Mouse (Mus musculus) kidney, embryonic 14.5 days (tissue): ENCODE data around the gene Atp6v1g2. TPM values are rescaled to one million over a fixed set of nuclear protein-coding genes. Genes with fewer than 3 reads are reported as not detected.
A peak's percentile ranks its signal among the peaks of the same experiment; 100 is the strongest.
"Not testable (repeated sequence)": the region's sequence is repeated elsewhere in the genome, so short reads cannot be mapped to it uniquely, and the experiment has no call there.

Source experiments
- ATAC-seq: fragments of 200-750 bp; cut with Nextera tagmentation; 2 replicates; pipeline ENCODE4 v1.8.0; 2017; ENCODE audit warnings: moderate number of reproducible peaks, mild to moderate bottlenecking, moderate TSS enrichment, moderate library complexity; ENCODE audit not compliant: low FRiP score, low TSS enrichment
- H3K27ac ChIP-seq: fragments of 300-500 bp; sonication (generic); 2 replicates; pipeline ENCODE4 v1.5.1; 2014; ENCODE audit warnings: low read depth, mild to moderate bottlenecking, low read length, moderate library complexity, mixed read lengths
- H3K27me3 ChIP-seq: fragments of 300-500 bp; sonication (generic); 2 replicates; pipeline ENCODE4 v1.6.1; 2014; ENCODE audit warnings: mild to moderate bottlenecking, low read length; ENCODE audit not compliant: control insufficient read depth, insufficient read depth
- H3K36me3 ChIP-seq: fragments of 300-500 bp; sonication (generic); 2 replicates; pipeline ENCODE4 v1.6.1; 2014; ENCODE audit warnings: low read length, mixed read lengths; ENCODE audit not compliant: control insufficient read depth, insufficient read depth
- H3K4me1 ChIP-seq: fragments of 300-500 bp; sonication (generic); 2 replicates; pipeline ENCODE4 v1.6.1; 2014; ENCODE audit warnings: low read length, mixed read lengths; ENCODE audit not compliant: control insufficient read depth, insufficient read depth
- H3K4me2 ChIP-seq: fragments of 300-500 bp; sonication (generic); replicated peaks from 2 replicates; pipeline ENCODE4 v1.6.1; 2014; ENCODE audit warnings: low read depth, mild to moderate bottlenecking, low read length
- H3K4me3 ChIP-seq: fragments of 300-500 bp; sonication (generic); 2 replicates; pipeline ENCODE4 v1.5.1; 2014; ENCODE audit warnings: mild to moderate bottlenecking, low read length
- H3K9ac ChIP-seq: fragments of 300-500 bp; sonication (generic); 2 replicates; pipeline ENCODE4 v1.6.1; 2014; ENCODE audit warnings: low read depth, mild to moderate bottlenecking, low read length, moderate library complexity
- H3K9me3 ChIP-seq: fragments of 300-500 bp; sonication (generic); 2 replicates; pipeline ENCODE4 v1.6.1; 2016; ENCODE audit warnings: low read length; ENCODE audit not compliant: control insufficient read depth
- WGBS: fragments of 180-500 bp; shearing (Covaris S2); extraction: QIAGEN DNeasy Blood & Tissue Kit; methylation state at CpG from one replicate; pipeline ENCODE4 v1.1.7; 2014; 5-methylcytosine and 5-hydroxymethylcytosine counted together
- polyA plus RNA-seq: library from polyadenylated mRNA; unstranded; fragments of >200 nt; fragmentation: Nextera tagmentation; extraction: Ambion mirVana; gene quantifications from 2 replicates; pipeline ENCODE4 v1.2.1, GENCODE M21; 2014

Atp6v1g2 gene
- polyA plus RNA-seq, 1 experiment from 2014 or later, result 6.4 TPM

DNA sequence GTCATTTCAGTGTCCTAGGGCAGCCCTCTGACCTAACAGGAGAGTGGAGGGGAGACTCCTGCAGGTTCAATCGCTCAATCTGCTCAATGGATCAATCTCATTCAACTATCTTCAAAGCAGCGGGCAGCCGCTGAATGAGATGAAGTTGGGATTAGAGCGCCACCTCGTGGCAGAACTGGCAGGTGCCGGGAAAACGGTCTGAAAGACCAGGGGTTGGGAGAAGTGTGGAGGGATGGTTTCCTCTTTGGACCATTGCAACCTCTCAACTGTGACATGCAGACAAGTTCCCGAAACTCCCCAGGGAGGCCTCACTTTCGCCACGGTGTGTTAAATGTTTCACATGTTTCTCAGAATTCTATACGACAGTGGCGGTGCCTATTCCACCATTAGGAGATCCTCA, 1.4 kb upstream of the Atp6v1g2 start:
- Histone ChIP-seq H3K4me1 (peaks cover 28% of the 10 kb centered on the region), H3K9ac (no peak overlapping the region), H3K9me3 (no peaks in the 10 kb centered on the region), H3K4me3 (no peak overlapping the region), H3K27me3 (no peaks in the 10 kb centered on the region), H3K27ac (peak overlapping the region; percentile 68; the same call in 1 of the 2 replicates), H3K36me3 (peaks cover 40% of the 10 kb centered on the region), H3K4me2 (no peak overlapping the region)
- WGBS, result 10% methylated on average over 12 of the region's 12 CpGs
- no peak for ATAC-seq

DNA sequence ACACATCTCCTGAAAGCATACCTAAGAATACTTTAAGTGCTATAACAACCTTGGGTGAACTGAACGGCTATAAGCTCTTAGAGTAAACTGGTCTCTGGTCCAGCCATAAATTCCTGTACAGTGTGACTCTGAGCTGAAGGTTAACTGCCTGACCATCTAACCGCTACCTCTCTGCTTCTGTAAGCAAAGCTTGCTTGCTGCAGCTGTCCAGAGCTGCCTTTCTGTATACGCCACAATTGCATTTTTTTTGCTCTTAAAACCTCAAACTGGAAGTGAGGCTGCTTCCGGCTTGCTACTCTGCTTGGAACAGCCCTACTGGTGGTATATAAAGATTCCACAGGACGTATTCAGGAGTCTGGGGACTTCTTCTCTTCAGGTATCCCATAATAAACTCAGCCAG, 801 bp upstream of the Atp6v1g2 start:
- 60% methylated on average over 5 of the region's 5 CpGs for whole genome bisulfite sequencing
- no peak overlapping the region for H3K4me2 ChIP-seq
- H3K27ac ChIP-seq, result peak overlapping the region; percentile 68; the same call in 1 of the 2 replicates
- peaks cover 34% of the 10 kb centered on the region for H3K36me3 ChIP-seq
- no peak for ATAC-seq
- H3K4me3 ChIP-seq, result no peak overlapping the region
- H3K9me3 ChIP-seq, result no peaks in the 10 kb centered on the region
- H3K9ac ChIP-seq, result no peak overlapping the region
- peaks cover 28% of the 10 kb centered on the region for H3K4me1 ChIP-seq
- H3K27me3 ChIP-seq, result no peaks in the 10 kb centered on the region

DNA sequence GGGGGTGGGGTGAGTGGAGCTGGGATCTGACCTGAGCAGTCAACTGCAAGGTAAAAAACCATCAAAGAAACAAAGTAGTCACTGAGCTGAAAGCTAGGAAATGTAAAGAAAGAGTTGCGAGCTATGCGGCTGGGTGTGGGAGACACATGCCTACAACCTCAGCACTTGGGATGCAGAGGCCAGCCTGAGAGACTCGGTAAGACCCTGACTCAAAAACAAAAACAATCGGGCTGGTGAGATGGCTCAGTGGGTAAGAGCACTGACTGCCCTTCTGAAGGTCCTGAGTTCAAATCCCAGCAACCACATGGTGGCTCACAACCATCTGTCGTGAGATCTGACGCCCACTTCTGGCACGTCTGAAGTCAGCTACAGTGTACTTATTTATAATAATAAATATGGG, 630 bp downstream of the Atp6v1g2 start:
- H3K27me3 ChIP-seq, H3K9me3 ChIP-seq, H3K27ac ChIP-seq, H3K9ac ChIP-seq, ATAC-seq: not testable (repeated sequence)
- 85% methylated on average over 7 of the region's 7 CpGs for WGBS
- H3K36me3 ChIP-seq, result peaks cover 20% of the 10 kb centered on the region
- peak overlapping the region; percentile 79 for H3K4me2 ChIP-seq
- peaks cover 28% of the 10 kb centered on the region for H3K4me1 ChIP-seq
- H3K4me3 ChIP-seq, result peak overlapping the region; percentile 62; the same call in 1 of the 2 replicates

DNA sequence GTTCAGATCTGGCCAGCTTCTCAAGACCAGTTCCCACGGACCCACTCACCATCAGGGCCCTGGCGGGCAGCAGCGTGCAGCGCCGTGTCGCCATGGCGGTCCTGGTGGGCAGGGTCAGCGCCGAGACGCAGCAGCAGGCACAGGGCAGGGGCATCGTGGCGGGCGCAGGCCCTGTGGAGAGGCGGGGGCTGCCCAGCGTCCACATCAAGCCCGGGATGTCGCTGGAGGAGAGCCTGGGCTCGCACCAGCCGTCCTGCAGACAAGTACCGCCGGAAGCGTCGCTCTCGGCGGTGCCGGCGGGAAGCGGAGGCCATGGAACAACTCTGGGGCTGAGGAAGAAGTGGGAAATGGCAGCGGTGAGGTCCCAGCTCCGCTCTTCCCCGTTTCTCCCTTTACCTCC, 1.4 kb downstream of the Atp6v1g2 start:
- Histone ChIP-seq H3K9me3 (no peaks in the 10 kb centered on the region), H3K36me3 (peaks cover 12% of the 10 kb centered on the region), H3K4me3 (peak overlapping the region; percentile 62), H3K27me3 (no peaks in the 10 kb centered on the region), H3K9ac (peak overlapping the region; percentile 82), H3K4me1 (peaks cover 28% of the 10 kb centered on the region), H3K27ac (peak overlapping the region; percentile 97), H3K4me2 (peak overlapping the region; percentile 79)
- WGBS, result 7% methylated on average over 30 of the region's 31 CpGs
- ATAC-seq, result peak; percentile 10; the same call in 1 of the 2 replicates

DNA sequence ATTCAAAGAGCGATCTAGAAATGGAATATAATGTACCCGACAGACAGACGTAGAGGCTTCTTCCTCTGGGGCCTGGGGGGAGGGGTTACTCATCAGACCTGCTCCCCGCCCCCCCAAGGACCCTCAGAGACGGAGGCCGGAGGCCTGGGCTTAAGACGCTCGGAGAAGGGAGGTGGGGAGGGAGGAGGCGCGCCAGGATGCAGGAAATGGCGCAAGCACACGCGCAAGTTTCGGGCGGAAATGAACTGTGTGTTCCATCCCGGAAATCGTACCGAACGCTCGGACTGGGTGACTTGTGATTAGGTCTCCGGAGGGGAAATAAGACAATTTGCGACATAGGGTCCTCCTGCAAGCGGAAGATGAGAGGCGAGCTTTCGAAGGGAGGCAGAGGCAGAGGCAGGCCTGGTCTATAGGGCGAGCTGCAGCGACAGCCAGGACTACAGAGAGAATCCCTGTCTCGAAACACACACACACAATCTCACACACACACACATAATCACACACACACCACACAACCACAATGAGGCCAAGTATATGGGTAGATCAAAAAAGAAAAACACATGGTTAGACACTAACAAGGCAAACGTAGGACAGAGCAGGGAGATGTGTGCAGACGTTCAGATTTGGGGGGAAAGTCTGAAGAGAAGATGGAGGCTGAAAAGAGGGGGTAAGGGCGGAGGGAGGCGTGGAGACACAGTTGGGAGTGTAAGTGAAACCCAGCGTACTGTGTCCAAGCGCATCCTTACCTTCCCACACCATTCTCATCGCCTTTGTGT, 2.3 kb downstream of the Atp6v1g2 start, which contains the start of gene Nfkbil1:
Gene Nfkbil1 (minus strand): TSS at position 179 of the 776 bp plus-strand sequence.
- Histone ChIP-seq H3K4me1 (peaks cover 32% of the 10 kb centered on the region), H3K36me3 (peaks cover 6% of the 10 kb centered on the region), H3K9ac (peak within 1 kb of the TSS; percentile 82), H3K27ac (peak within 1 kb of the TSS; percentile 97), H3K4me2 (peak within 1 kb of the TSS; percentile 79), H3K4me3 (peak within 1 kb of the TSS; percentile 62), H3K27me3 (no peaks in the 10 kb centered on the region), H3K9me3 (no peaks in the 10 kb centered on the region)
- peak; percentile 82 for ATAC-seq
- under 1% methylated on average over 35 of the region's 35 CpGs for WGBS

DNA sequence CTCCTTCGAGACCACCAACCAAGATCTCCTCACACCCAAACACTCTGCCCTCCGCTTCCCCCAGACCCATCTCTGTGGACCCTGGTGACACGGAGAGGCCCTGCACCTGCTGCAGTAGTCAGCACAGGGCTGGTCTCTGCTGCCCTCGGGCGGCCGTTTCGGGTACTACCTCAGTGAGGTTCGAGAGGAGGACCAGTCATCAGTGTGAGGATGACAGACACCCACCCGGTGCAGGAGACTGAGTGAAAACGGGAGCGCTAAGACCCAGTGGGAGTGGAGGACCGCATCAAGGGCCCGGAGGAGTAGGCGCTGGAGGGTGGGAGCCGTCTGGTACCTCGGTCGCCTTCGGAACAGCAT, 2.9 kb downstream of the Atp6v1g2 start:
- Histone ChIP-seq H3K4me2 (peak overlapping the region; percentile 79), H3K4me3 (peak overlapping the region; percentile 62), H3K27ac (peak overlapping the region; percentile 97), H3K9me3 (no peaks in the 10 kb centered on the region), H3K36me3 (peaks cover under 1% of the 10 kb centered on the region; the same call in 1 of the 2 replicates), H3K27me3 (no peaks in the 10 kb centered on the region), H3K4me1 (peaks cover 33% of the 10 kb centered on the region), H3K9ac (peak overlapping the region; percentile 82)
- 2% methylated on average over 18 of the region's 18 CpGs for WGBS
- ATAC-seq, result peak; percentile 66

DNA sequence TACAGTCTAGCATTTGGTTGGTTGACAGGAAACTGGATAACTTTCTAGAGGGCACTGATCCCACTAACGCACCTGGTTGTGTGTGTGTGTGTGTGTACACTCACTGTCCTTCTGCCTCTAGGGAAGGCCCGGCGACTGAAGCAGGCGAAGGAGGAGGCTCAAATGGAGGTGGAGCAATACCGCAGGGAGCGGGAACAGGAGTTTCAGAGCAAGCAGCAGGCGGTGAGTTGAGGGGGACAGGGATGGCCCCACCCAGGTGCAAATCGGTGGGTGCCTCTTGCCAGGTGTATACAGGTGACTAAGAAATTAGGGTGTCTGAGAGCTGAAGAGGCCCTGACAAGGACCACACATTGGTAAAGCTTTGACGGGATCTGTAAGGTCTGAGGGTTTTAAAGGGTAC, 3.5 kb downstream of the Atp6v1g2 start:
- Histone ChIP-seq H3K27me3 (no peaks in the 10 kb centered on the region), H3K4me3 (no peak overlapping the region), H3K9me3 (no peaks in the 10 kb centered on the region), H3K4me1 (peaks cover 27% of the 10 kb centered on the region), H3K36me3 (no peaks in the 10 kb centered on the region; the same call in 1 of the 2 replicates), H3K27ac (no peak overlapping the region), H3K9ac (no peak overlapping the region), H3K4me2 (no peak overlapping the region)
- 75% methylated on average over 9 of the region's 9 CpGs for WGBS
- no peak for ATAC-seq

DNA sequence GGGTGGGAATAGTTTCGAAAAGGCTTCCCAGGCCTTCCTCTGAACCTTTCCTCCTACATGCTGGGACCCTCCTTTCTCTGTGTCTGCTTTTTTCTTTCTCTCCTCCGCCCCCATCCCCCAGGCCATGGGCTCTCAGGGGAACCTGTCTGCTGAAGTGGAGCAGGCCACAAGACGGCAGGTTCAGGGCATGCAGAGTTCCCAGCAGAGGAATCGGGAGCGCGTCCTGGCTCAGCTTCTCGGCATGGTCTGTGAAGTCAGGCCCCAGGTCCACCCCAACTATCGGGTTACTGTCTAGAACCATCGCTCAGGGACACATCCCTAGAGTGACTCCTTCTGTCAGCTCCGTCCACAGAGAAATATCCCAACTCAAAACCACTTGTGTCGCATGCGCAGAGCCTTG, 4.0 kb downstream of the Atp6v1g2 start:
- Histone ChIP-seq H3K36me3 (no peaks in the 10 kb centered on the region; the same call in 1 of the 2 replicates), H3K9ac (no peak overlapping the region), H3K4me2 (no peak overlapping the region), H3K27me3 (no peaks in the 10 kb centered on the region), H3K27ac (no peak overlapping the region), H3K9me3 (no peaks in the 10 kb centered on the region), H3K4me1 (peaks cover 22% of the 10 kb centered on the region), H3K4me3 (no peak overlapping the region)
- 82% methylated on average over 12 of the region's 12 CpGs for WGBS
- no peak for ATAC-seq

DNA sequence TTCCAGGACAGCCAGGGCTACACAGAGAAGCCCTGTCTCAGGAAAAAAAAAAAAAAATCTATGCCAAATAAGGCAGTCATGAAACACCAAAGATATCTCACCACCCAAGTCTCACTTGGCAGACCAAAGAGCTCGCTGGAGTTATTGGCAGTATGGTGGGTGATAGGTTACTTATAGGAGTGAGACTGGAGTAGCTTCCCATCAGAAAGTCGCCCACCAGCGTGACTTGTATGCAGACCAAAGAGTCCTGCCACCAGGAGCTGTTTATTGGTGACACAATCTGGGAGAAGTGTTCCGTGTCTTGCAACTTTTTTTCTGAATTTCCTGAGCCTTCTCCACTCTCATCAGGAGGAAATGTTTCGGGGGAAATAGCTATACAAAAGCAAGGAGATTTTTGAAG, 6.2 kb downstream of the Atp6v1g2 start:
- no peak overlapping the region for H3K9ac ChIP-seq
- no peak overlapping the region for H3K4me3 ChIP-seq
- ATAC-seq, result no peak
- peaks cover 22% of the 10 kb centered on the region for H3K4me1 ChIP-seq
- H3K27me3 ChIP-seq, result no peaks in the 10 kb centered on the region
- H3K4me2 ChIP-seq, result no peak overlapping the region
- 82% methylated on average over 5 of the region's 5 CpGs for WGBS
- H3K36me3 ChIP-seq, result peaks cover 17% of the 10 kb centered on the region
- no peaks in the 10 kb centered on the region for H3K9me3 ChIP-seq
- no peak overlapping the region for H3K27ac ChIP-seq
